Mouse (Mus musculus): ENCODE data around the gene Slc26a11. TPM values are rescaled to one million over a fixed set of nuclear protein-coding genes. Genes with fewer than 3 reads are reported as not detected.

The Slc26a11 gene
- polyA plus RNA-seq, 1 experiment from 2014 or later = 3.6 TPM

GRCm38 (mm10) chr11:119395394-119395793 is 40.0 kb downstream of the Slc26a11 start:
- H3K4me2 ChIP-seq (replicated peaks; ENCODE audit: low read depth) = peak overlapping the region; percentile 74
- no peak for ATAC-seq (ENCODE audit: low FRiP score, low TSS enrichment)

GRCm38 (mm10) chr11:119395931-119396330 is 40.6 kb downstream of the Slc26a11 start:
- DNase-seq (ENCODE audit: low spot score) (no peak), ATAC-seq (ENCODE audit: low FRiP score, low TSS enrichment) (no peak)
- Histone ChIP-seq H3K4me2 (replicated peaks; ENCODE audit: low read depth) (no peak overlapping the region), H3K4me1 (replicated peaks; ENCODE audit: control insufficient read depth, insufficient read depth) (no peaks in the 10 kb centered on the region; the same call in 1 of the 2 replicates), H3K4me3 (ENCODE audit: low read depth, low read length) (no peak overlapping the region), H3K27ac (replicated peaks) (no peak overlapping the region), H3K9me3 (ENCODE audit: control insufficient read depth, low read length) (no peaks in the 10 kb centered on the region), H3K27me3 (ENCODE audit: control insufficient read depth, insufficient read depth, low read length) (no peaks in the 10 kb centered on the region), H3K36me3 (ENCODE audit: control insufficient read depth, insufficient read depth, low read length) (0 out of 2 replicates have a peak, but pooled peaks cover 2% of the 10 kb centered on the region), H3K9ac (ENCODE audit: low read length) (no peak overlapping the region)
- TF ChIP-seq EP300 (optimal IDR thresholded peaks at IDR 0.05) = no peak
- no peak for TF ChIP-seq CTCF (IDR thresholded peaks at IDR 0.05; ENCODE audit: low read depth)
- 47% methylated on average over 13 of the region's 13 CpGs for WGBS

More at GRCm38 (mm10) chr11:119395394-119395793, 40.0 kb downstream of the Slc26a11 start:
- H3K4me3 ChIP-seq (ENCODE audit: low read depth, low read length) = no peak overlapping the region
- H3K4me1 ChIP-seq (replicated peaks; ENCODE audit: control insufficient read depth, insufficient read depth) = no peaks in the 10 kb centered on the region; the same call in 1 of the 2 replicates
- no peak overlapping the region for H3K27ac ChIP-seq (replicated peaks)
- H3K36me3 ChIP-seq (ENCODE audit: control insufficient read depth, insufficient read depth, low read length) = 0 out of 2 replicates have a peak, but pooled peaks cover 2% of the 10 kb centered on the region
- H3K27me3 ChIP-seq (ENCODE audit: control insufficient read depth, insufficient read depth, low read length) = no peaks in the 10 kb centered on the region
- no peak for DNase-seq (ENCODE audit: low spot score)
- H3K9ac ChIP-seq (ENCODE audit: low read length) = no peak overlapping the region
- H3K9me3 ChIP-seq (ENCODE audit: control insufficient read depth, low read length) = no peaks in the 10 kb centered on the region
- TF ChIP-seq EP300 (optimal IDR thresholded peaks at IDR 0.05) (no peak), CTCF (IDR thresholded peaks at IDR 0.05; ENCODE audit: low read depth) (no peak)
- WGBS = 41% methylated on average over 7 of the region's 7 CpGs

GRCm38 (mm10) chr11:119396461-119396860 is 41.1 kb downstream of the Slc26a11 start:
- H3K36me3 ChIP-seq (ENCODE audit: control insufficient read depth, insufficient read depth, low read length) = 0 out of 2 replicates have a peak, but pooled peaks cover 2% of the 10 kb centered on the region
- no peak for DNase-seq (ENCODE audit: low spot score)
- 80% methylated on average over 7 of the region's 7 CpGs for WGBS
- ATAC-seq (ENCODE audit: low FRiP score, low TSS enrichment) = no peak
- no peaks in the 10 kb centered on the region for H3K27me3 ChIP-seq (ENCODE audit: control insufficient read depth, insufficient read depth, low read length)
- H3K9me3 ChIP-seq (ENCODE audit: control insufficient read depth, low read length) = no peaks in the 10 kb centered on the region
- H3K9ac ChIP-seq (ENCODE audit: low read length) = no peak overlapping the region
- no peaks in the 10 kb centered on the region; the same call in 1 of the 2 replicates for H3K4me1 ChIP-seq (replicated peaks; ENCODE audit: control insufficient read depth, insufficient read depth)
- H3K4me2 ChIP-seq (replicated peaks; ENCODE audit: low read depth) = no peak overlapping the region
- TF ChIP-seq CTCF (IDR thresholded peaks at IDR 0.05; ENCODE audit: low read depth) (no peak), EP300 (optimal IDR thresholded peaks at IDR 0.05) (no peak)
- H3K27ac ChIP-seq (replicated peaks) = no peak overlapping the region
- no peak overlapping the region for H3K4me3 ChIP-seq (ENCODE audit: low read depth, low read length)

GRCm38 (mm10) chr11:119402501-119403160 is 47.3 kb downstream of the Slc26a11 start:
- H3K27ac ChIP-seq (replicated peaks) = no peak overlapping the region
- H3K4me2 ChIP-seq (replicated peaks; ENCODE audit: low read depth) = no peak overlapping the region
- TF ChIP-seq EP300 (optimal IDR thresholded peaks at IDR 0.05) (no peak), CTCF (IDR thresholded peaks at IDR 0.05; ENCODE audit: low read depth) (no peak)
- DNase-seq (ENCODE audit: low spot score) = no peak
- 52% methylated on average over 11 of the region's 11 CpGs for WGBS
- no peaks in the 10 kb centered on the region for H3K9me3 ChIP-seq (ENCODE audit: control insufficient read depth, low read length)
- H3K9ac ChIP-seq (ENCODE audit: low read length) = no peak overlapping the region
- 0 out of 2 replicates have a peak, but pooled peaks cover 2% of the 10 kb centered on the region for H3K36me3 ChIP-seq (ENCODE audit: control insufficient read depth, insufficient read depth, low read length)
- no peaks in the 10 kb centered on the region for H3K27me3 ChIP-seq (ENCODE audit: control insufficient read depth, insufficient read depth, low read length)
- no peak for ATAC-seq (ENCODE audit: low FRiP score, low TSS enrichment)
- H3K4me1 ChIP-seq (replicated peaks; ENCODE audit: control insufficient read depth, insufficient read depth) = no peaks in the 10 kb centered on the region
- no peak overlapping the region for H3K4me3 ChIP-seq (ENCODE audit: low read depth, low read length)

GRCm38 (mm10) chr11:119404627-119405026 is 49.3 kb downstream of the Slc26a11 start:
- H3K36me3 ChIP-seq (ENCODE audit: control insufficient read depth, insufficient read depth, low read length) = peaks cover 2% of the 10 kb centered on the region; the same call in 1 of the 2 replicates
- peak; percentile 67 for DNase-seq (ENCODE audit: low spot score)
- no peak for ATAC-seq (ENCODE audit: low FRiP score, low TSS enrichment)
- no peaks in the 10 kb centered on the region for H3K9me3 ChIP-seq (ENCODE audit: control insufficient read depth, low read length)
- TF ChIP-seq EP300 (optimal IDR thresholded peaks at IDR 0.05) (no peak), CTCF (IDR thresholded peaks at IDR 0.05; ENCODE audit: low read depth) (peak; percentile 88)
- no peak overlapping the region for H3K9ac ChIP-seq (ENCODE audit: low read length)
- H3K27ac ChIP-seq (replicated peaks) = no peak overlapping the region
- H3K4me3 ChIP-seq (ENCODE audit: low read depth, low read length) = no peak overlapping the region
- WGBS = 69% methylated on average over 5 of the region's 5 CpGs
- H3K27me3 ChIP-seq (ENCODE audit: control insufficient read depth, insufficient read depth, low read length) = no peaks in the 10 kb centered on the region
- no peaks in the 10 kb centered on the region for H3K4me1 ChIP-seq (replicated peaks; ENCODE audit: control insufficient read depth, insufficient read depth)
- no peak overlapping the region for H3K4me2 ChIP-seq (replicated peaks; ENCODE audit: low read depth)

- Histone ChIP-seq H3K4me2 (replicated peaks; ENCODE audit: low read depth) (no peak overlapping the region), H3K27me3 (ENCODE audit: control insufficient read depth, insufficient read depth, low read length) (no peaks in the 10 kb centered on the region), H3K4me3 (ENCODE audit: low read depth, low read length) (no peak overlapping the region), H3K9ac (ENCODE audit: low read length) (no peak overlapping the region), H3K27ac (replicated peaks) (no peak overlapping the region), H3K36me3 (ENCODE audit: control insufficient read depth, insufficient read depth, low read length) (peaks cover 9% of the 10 kb centered on the region), H3K4me1 (replicated peaks; ENCODE audit: control insufficient read depth, insufficient read depth) (no peaks in the 10 kb centered on the region), H3K9me3 (ENCODE audit: control insufficient read depth, low read length) (no peaks in the 10 kb centered on the region)
- 88% methylated on average over 6 of the region's 6 CpGs for WGBS
- TF ChIP-seq EP300 (optimal IDR thresholded peaks at IDR 0.05) (no peak), CTCF (IDR thresholded peaks at IDR 0.05; ENCODE audit: low read depth) (no peak)
- ATAC-seq (ENCODE audit: low FRiP score, low TSS enrichment) (no peak), DNase-seq (ENCODE audit: low spot score) (no peak)
Observed at GRCm38 (mm10) chr11:119407381-119407780, 52.0 kb downstream of the Slc26a11 start.
